Mouse (Mus musculus) layer of hippocampus, adult 18-20 months (tissue): ENCODE results near the gene Krtap5-3. TPM values are rescaled to one million over a fixed set of nuclear protein-coding genes. Genes with fewer than 3 reads are reported as not detected.
"Not testable (repeated sequence)": the region's sequence is repeated elsewhere in the genome, so short reads cannot be mapped to it uniquely, and the experiment has no call there.

ENCODE experiments used
- DNase-seq, 2 experiments: peaks; one replicate each; pipeline ENCODE4 v3.0.0; 2022; ENCODE audit warnings: low spot score in 2 of 2
- long read RNA-seq: library from polyadenylated mRNA; stranded (forward); transcript quantifications from one replicate; pipeline ENCODE4 v2.0.0, GENCODE M21; 2021
- total RNA-seq, 2 experiments: library from RNA; stranded (reverse); gene quantifications; 2 replicates each; pipeline ENCODE4 v1.2.3; 2021

Krtap5-3 gene
- not detected for total RNA-seq
- long read RNA-seq: 0 reads

DNA sequence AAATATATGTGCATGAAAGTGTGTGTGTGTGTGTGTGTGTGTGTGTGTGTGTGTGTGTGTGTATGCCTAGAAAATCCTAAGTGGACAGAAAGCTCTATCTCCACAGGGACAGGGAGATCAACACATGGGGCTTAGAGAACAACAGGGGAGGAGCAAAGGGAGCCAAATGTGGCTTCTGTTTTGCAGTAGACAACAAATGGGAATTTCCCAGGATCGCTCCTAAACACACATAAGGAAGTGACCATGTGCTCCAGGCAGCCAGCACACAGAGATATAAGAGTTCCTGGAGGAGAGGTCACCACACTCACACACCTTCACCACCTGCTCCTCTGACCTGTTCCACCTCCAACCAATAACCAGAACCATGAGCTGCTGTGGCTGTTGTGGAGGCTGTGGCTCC, at the start of gene Krtap5-3:
Gene Krtap5-3 (plus strand): TSS at position 301 of the 400 bp plus-strand sequence.
- no peak for DNase-seq

DNA sequence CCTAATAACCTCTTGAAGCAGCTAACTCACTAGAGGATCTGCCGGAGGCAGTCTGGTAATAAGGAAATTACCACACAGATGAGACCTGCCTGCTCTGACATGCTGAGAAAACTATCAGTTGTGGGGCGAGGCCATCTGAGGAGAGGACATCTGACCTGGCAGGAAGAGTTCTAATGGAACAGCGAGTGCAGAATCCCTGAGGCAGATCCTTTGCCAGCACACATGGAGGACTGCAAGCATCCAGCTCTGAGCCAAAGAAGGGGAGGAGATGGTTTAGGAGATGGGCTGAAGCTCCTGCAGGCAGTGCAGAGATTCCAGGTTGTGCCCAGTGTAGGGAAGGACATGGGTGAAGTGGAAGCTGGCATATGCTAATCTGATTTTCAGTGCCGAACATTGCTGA, 49.0 kb upstream of the Krtap5-3 start:
- DNase-seq: no peak

DNA sequence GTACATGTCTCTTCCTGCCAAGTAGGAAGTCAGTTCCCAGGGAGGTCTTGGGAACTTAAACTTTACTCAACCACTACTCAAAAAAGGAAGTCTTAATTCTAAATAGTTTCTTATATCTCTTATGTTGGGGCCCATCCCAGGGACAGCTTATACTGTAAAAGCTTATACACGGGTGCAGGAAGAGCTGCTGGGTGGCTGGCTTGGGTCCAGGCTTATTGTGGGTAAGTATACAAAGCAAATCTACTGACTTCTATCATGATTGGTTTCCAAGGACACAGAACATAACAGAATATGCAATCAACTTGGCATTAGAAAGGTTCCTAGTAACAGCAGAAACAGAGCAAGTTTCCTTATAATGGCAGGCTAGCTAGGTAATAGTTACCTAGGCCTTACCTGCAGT, 45.9 kb upstream of the Krtap5-3 start:
- no peak for DNase-seq

DNA sequence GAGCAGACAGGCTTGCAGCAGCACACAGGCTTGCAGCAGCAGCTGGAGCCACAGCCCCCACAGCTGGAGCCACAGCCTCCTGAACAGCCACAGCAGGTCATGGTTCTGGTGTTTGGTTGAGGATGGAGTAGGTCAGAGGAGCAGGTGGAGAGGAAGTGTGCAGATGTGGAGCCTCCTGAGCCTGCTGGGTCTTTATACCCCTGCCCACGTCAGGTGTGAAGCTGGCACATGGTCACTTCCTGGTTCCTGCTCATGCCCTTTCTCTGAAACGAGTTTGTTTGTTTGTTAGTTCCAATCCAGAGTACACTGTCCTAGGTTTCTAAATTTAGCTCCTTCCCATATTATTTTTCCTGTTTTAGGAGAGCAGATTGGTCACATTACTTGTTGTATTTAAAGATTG, 44.2 kb upstream of the Krtap5-3 start, which contains the start of gene Gm29735:
Gene Gm29735 (minus strand): TSS at position 101 of the 400 bp plus-strand sequence.
- DNase-seq: not testable (repeated sequence)

DNA sequence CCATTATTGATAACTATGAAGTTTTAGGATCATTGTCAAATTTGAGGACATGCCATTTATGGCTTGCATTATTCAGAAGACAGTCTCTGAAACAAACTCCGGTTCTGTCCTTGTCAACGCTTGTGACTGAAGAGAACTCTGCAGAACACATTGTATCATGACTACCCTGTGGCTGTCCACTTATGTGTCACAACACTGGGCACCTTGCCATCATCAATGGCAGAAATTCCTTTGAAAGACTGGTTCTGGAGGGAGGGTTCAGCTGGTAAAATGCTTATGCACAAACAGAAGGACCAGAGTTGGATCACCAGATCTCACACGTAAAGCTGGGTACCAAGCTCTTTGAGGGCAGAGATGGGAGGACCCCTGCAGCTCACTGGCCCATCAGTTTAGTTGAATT, 41.8 kb upstream of the Krtap5-3 start:
- no peak for DNase-seq

DNA sequence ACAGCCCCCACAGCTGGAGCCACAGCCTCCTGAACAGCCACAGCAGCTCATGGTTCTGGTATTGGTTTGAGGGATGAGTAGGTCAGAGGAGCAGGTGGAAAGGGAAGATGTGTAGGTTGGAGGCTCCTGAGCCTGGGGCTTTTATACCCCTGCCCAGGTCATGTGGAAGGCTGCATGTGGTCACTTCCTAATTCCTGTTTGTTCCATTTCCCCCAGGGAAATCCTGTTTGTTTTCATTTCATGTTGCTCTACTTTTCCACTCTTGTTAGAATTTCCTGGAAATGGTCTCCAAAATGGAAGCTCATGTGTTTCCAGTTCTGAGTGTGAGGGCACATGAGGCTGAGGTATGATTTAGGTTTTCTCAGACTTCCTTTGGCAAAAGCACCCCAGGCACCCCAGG, 35.5 kb upstream of the Krtap5-3 start, which contains the start of gene Gm4553:
Gene Gm4553 (minus strand): TSS at position 101 of the 400 bp plus-strand sequence.
- DNase-seq: not testable (repeated sequence)

DNA sequence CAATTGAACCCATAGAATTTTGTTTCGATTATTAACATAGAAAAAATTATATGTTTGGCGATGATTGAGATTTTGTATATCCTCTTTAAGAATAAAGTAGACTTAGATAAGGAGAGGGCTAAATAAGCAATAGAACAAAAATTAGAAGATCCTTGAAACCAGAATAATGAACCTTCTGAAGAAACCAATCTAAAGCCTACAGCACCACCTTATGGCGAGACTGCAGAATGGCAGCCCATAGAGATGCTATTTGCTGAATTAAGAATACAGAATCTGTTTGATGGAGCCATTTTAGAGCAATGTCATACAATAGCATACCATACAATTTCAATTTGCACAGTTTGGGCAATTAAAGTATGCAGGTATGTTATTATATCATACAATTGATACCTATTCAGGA, 31.3 kb upstream of the Krtap5-3 start:
- peak in 1 of 2 experiments; percentile 16 for DNase-seq

DNA sequence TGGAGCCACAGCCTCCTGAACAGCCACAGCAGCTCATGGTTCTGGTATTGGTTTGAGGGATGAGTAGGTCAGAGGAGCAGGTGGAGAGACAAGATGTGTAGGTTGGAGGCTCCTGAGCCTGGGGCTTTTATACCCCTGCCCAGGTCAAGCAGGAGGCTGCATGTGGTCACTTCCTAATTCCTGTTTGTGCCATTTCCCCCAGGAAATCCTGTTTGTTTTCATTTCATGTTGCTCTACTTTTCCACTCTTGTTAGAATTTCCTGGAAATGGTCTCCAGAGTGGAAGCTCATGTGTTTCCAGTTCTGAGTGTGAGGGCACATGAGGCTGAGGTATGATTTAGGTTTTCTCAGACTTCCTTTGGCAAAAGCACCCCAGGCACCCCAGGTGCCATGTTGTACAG, 25.3 kb upstream of the Krtap5-3 start, which contains the start of gene Krtap5-2:
Gene Krtap5-2 (minus strand): TSS at position 101 of the 400 bp plus-strand sequence.
- DNase-seq: not testable (repeated sequence)

DNA sequence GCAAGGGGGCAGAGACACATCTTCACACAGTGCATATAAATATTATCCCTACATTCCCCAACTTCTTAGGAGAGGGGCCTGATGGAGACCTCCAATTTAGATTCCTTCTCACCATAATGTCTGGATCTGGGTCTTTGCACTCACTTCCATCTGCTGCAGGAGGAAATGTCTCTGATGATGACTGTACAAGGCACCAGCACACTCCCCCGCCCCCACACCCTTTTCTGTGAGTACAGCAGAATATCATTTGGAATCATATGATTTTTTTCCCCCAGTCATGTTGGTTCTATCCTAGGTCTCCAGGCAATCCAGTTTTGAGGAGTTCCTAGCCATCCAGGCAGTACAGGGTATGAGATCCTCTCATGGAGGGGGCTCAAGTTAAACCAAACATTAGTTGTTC, 22.5 kb upstream of the Krtap5-3 start:
- DNase-seq: peak in 1 of 2 experiments; percentile 33

DNA sequence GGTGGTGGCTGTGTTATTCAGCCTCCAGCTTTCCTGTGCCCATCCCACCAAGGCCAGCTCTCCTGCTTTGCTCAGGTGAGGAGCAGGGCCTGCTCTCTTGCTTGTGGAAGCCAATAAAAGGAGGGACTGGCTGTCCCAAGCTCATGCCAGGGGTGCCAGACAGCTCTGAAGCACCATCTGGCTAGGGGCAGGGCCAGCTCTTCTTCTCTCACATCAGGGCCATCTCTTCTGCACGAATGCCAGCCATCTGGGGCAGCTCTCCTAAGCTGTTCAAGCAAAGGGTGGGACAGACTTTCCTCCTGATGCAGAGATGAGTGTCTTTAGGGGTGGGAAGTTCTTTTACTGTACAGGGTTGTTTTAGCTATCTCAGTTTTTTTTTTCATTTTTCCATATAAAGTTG, 20.1 kb upstream of the Krtap5-3 start:
- no peak for DNase-seq

DNA sequence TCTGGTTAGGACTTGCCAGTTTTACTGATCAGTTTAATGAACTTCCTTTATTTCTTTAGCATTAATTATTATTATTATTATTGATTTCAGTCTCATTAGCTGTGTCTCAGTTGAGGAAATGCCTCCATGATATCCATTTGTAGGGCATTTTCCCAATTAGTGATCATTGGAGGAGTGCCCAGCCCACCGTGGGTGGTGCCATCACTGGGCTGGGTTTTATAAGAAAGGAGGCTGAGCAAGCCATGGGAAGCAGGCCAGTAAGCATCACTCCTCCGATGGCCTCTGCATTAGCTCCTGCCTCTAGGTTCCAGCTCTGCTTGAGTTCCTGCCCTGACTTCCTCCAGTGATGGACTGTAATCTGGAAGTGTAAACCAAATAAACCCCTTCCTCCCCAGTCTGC, 13.0 kb upstream of the Krtap5-3 start:
- peak in 1 of 2 experiments; percentile 1 for DNase-seq

DNA sequence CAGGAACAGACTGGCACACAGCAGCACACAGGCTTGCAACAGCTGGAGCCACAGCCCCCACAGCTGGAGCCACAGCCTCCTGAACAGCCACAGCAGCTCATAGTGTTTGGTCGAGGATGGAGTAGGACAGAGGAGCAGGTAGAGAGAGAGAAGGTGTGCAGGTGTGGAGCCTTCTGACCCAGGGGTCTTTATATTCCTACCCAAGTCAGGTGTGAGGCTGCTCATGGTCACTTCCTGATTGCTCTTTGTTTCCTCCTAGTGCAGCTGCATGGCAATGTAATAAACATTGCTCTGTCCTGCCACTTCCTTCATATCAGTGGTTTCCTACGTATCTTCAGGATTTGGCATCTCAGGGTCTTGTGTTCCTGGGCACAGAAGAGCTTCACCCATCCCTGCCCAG, 10.9 kb upstream of the Krtap5-3 start, which contains the start of gene Gm10153:
Gene Gm10153 (minus strand): TSS at position 101 of the 400 bp plus-strand sequence.
- DNase-seq: no peak

DNA sequence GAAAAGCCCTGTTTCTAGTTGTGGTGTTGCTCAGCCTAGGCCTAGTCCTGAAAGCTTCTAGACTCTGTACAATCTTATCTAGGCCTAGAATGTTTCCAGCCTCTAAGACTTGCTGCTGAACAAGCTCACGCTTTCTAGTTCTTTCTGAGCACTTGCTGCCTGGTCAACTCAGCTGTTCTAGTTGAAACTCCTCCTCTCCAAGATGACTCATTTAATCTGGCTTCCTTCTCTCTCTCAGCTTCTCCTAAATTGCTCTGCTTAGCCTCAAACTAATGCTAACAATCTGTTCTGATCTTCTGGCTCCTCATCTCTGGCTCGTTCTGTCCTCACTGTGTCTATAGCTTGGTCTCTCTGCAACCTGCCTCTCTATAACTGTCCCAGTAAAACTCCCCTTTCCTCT, 2.4 kb upstream of the Krtap5-3 start:
- DNase-seq: peak in 1 of 2 experiments; percentile 7

DNA sequence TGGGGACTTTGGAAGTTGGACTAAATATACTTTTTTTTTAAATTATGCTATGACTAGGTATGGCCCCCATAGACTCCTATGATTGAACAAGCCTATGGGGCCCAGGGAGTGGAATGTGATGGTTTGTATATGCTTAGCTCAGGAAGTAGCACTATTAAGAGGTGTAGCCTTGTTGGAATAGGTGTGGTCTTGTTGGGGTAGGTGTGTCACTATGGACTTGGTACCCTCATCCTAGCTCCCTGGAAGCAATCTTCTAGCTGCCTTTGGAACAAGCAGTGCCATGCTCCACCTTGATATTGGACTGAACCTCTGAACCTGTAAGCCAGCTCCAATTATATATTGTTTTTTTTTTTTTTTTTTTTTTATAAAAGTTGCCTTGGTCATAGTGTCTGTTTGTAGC, 4.3 kb downstream of the Krtap5-3 start:
- no peak for DNase-seq

DNA sequence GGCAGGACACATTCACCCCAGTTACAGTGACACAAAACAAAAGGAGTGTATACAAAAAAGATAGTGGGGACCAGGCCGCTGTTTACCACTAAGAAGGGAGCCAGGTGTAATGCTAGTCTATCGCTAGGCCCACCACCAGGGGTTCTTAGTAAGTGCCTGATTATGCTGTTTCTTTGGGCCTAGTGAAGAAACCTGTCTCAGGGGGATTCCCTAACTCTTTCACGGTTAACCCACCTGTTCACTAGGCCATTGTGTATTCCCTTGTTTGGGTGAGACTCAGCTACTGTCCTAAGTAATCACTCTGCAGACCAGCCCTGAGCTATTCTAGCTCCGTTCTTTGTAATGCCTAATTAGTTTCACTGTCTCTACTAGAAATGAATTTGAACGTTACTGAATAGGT, 5.7 kb downstream of the Krtap5-3 start:
- DNase-seq: not testable (repeated sequence)

DNA sequence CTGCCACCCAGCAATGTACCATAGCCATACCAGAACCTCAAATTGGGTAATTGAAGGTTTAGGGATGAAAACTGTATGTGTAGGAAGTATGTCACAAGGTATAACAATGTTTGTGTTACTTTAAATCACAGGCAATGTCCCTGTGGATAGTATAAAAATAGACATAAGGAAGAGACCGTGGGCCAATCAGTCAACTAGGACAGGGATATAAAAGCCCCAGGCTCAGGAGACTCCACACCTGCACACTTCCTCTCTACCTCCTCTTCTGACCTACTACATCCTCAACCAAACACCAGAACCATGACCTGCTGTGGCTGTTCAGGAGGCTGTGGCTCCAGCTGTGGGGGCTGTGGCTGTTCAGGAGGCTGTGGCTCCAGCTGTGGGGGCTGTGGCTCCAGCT, 10.4 kb downstream of the Krtap5-3 start, which contains the start of gene Gm7579:
Gene Gm7579 (plus strand): TSS at position 301 of the 400 bp plus-strand sequence.
- no peak for DNase-seq

DNA sequence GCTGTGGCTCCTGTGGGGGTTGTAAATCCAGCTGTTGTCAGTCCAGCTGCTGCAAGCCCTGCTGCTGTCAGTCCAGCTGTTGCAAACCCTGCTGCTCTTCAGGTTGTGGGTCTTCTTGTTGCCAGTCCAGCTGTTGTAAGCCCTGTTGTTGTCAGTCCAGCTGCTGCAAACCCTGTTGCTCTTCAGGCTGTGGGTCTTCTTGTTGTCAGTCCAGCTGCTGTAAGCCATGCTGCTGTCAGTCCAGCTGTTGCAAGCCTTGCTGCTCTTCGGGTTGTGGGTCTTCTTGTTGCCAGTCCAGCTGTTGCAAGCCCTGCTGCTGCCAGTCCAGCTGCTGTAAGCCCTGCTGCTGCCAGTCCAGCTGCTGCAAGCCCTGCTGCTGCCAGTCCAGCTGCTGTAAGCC, 11.0 kb downstream of the Krtap5-3 start:
- DNase-seq: not testable (repeated sequence)

DNA sequence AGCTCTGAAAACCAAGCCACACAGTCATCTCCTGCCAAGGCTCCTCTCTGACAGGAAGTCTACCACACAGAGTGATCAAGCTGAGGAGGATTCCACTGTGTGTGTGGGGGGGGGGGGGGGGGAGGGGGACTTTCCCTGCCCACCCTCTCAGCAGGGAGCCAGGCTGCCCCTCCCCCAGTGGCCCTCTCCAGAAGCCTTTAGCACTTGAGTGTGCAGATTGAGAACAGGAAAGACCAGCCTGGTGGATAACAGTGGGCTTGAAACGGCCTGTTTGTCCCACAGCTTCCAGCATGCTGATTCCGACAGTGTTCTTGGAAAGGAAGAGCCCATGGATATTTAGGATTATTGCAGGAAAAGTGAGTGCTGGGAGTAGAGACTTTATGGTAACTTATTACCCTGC, 23.4 kb downstream of the Krtap5-3 start:
- DNase-seq: no peak

DNA sequence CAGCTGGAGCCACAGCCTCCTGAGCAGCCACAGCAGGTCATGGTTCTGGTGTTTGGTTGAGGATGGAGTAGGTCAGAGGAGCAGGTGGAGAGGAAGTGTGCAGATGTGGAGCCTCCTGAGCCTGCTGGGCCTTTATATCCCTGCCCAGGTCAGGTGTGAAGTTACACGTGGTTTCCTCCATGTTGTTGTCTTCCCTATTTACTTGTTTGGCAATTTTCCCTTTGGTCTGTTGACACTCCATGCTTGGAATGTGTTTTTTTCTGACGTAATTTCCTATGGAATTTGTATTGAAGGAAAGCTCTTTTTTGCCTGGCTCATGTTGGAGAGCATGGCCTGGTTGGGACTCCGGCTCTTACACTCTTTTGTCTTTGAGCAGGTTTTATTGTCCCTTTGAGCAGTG, 28.7 kb downstream of the Krtap5-3 start, which contains the start of gene Krtap5-5:
Gene Krtap5-5 (minus strand): TSS at position 101 of the 400 bp plus-strand sequence.
- not testable (repeated sequence) for DNase-seq

DNA sequence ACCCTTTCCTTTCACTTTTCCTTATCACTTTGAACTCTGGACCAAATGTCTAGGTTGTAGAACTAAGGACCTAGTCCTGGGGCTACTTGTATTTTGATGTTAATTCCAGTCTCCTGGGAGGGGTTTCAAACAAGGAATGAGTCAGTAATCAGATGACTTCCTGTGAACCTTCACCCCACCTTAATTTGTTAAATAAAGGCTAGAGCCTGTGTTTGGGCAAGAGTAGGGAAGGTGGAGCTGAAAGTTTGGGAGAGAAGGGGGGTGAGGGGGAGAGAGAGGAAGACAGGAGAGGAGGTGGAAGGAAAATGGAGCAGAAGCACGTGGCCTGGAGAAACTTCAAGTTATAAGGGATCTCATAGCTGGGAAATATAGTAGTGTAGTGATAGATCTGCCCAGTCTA, 30.4 kb downstream of the Krtap5-3 start:
- no peak for DNase-seq

DNA sequence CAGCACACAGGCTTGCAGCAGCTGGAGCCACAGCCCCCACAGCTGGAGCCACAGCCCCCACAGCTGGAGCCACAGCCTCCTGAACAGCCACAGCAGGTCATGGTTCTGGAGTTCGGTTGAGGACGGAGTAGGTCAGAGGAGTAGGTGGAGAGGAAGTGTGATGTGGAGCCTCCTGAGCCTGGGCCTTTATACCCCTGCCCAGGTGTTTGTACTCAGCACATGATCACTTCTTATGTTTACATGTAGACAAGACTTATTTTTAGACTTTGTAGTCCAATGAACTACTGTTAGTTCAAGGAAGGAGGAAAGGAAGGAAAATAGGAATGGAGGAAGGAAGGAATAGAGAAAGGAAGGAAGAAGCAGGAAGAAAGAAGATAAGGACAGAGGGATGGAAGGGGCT, 39.8 kb downstream of the Krtap5-3 start, which contains the start of gene Gm40460:
Gene Gm40460 (minus strand): TSS at position 101 of the 400 bp plus-strand sequence.
- no peak for DNase-seq

DNA sequence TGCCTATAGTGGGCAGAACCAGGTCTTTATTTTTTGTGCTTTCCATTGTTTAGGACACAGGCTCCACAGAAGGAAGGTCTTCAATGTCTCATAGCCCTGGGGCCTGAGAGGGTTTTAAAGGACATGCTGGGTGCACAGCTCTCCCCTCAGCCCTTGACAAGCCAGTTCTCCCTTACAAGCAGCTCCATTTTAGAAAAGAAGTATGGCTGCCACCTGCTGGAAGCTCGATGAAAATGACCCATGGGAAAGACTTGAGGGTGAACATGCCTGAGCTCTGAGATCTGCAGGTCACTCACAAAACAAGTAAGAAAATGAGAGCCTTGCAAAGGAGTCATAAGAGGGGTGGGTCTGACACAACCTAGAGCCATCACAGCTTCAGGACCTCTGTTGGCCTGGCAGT, 48.7 kb downstream of the Krtap5-3 start:
- DNase-seq: peak; percentile 7 to 32
